Mouse (Mus musculus) urinary bladder, adult 2 months (tissue): ENCODE measurements around the gene Kif13a. TPM values are rescaled to one million over a fixed set of nuclear protein-coding genes. Genes with fewer than 3 reads are reported as not detected.

Experiments used
- DNase-seq: peaks from one replicate; pipeline ENCODE4 v3.0.0; 2022; ENCODE audit warnings: low spot score
- polyA plus RNA-seq: library from polyadenylated mRNA; depleted of rRNA; stranded (reverse); fragments of >200 nt; gene quantifications from 2 replicates; pipeline ENCODE4 v1.2.3, GENCODE M21; 2012; rRNA removed

The Kif13a gene
- polyA plus RNA-seq, 1 experiment = 25.5 TPM

DNA sequence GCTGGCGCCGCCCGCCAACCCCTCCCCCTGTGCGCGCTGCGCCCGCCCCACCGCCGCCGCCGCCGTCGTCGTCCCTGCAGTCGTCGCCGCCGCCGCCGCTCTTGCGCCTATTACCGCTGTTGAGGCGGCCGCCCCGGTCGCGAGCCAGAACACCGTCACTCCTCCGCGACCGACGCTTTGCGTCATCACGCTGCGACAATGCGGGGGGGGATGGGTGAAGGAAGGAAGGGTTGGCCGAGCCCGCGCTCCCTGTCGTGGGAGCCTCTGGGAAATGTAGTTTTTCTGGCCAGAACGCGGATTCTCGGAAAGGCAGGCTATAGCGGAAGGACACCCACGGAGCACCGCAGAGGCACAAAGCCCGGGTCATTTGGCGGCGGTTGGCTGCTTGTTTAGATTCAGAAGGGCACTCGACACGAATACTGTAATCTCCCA is 201.8 kb downstream of the Kif13a start, which contains the start of gene Nup153:
Gene Nup153, minus strand, starts transcription at position 104 of the 432 bp plus-strand sequence.
- DNase-seq = peak; percentile 100

DNA sequence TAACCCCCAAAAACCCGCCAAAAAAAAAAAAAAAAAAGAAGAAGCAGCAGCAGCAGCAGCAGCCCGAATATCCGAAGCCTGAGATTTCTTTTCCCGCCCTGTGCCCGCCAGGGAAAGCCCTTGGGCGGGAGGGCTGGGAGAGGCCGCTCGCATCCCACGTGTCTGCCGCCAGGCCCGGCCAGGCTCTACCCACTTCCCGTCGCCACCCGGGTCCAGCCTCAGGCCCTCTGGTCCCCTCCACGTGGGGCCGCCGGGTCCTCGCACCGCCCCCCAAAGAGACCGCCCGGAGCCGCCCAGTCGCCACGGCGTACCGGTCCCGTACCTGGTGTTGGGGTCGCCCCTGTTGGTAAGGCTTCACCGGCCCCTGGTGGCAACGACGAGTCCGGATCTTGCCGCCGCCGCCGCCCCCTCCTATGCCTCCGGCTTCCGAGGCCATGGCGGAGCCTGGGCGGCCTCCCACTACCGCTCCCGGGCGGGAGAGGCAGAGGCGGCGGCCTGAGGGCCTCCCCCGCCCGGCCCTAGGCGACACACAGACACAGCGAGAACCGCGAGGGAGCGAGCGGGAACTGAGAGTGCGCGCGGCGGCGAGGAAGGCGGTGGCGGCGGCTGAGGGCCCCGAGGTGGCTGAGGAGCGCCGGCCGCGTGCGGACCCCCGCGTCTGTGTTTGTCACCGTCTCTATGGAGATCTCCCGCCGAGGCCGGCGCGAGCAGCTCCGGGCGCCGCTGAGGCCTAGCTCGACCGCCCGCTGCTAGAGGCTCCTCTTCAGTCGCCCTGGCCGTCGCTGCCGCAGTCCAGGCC is 202.4 kb downstream of the Kif13a start:
- DNase-seq = peak; percentile 63

- no peak for DNase-seq
These were observed 203.2 kb downstream of the Kif13a start for GRCm38 (mm10) chr13:46726288-46727037.

- no peak for DNase-seq
These were observed 204.4 kb downstream of the Kif13a start for GRCm38 (mm10) chr13:46725227-46725626.

GRCm38 (mm10) chr13:46724371-46724770 is 205.3 kb downstream of the Kif13a start:
- DNase-seq = no peak

GRCm38 (mm10) chr13:46721009-46721408 is 208.7 kb downstream of the Kif13a start:
- DNase-seq = no peak

- DNase-seq = no peak
These were observed 210.7 kb downstream of the Kif13a start for GRCm38 (mm10) chr13:46718893-46719400.

GRCm38 (mm10) chr13:46715976-46716639 is 213.6 kb downstream of the Kif13a start:
- DNase-seq = no peak

GRCm38 (mm10) chr13:46713486-46713885 is 216.2 kb downstream of the Kif13a start:
- DNase-seq = no peak

- DNase-seq = no peak
These were observed 226.5 kb downstream of the Kif13a start for GRCm38 (mm10) chr13:46703138-46703537.

GRCm38 (mm10) chr13:46701486-46701885 is 228.2 kb downstream of the Kif13a start:
- no peak for DNase-seq

GRCm38 (mm10) chr13:46699372-46699771 is 230.3 kb downstream of the Kif13a start:
- no peak for DNase-seq

Other genes with a start within 250 kb of the Kif13a start
- gene Nup153, start 201.9 kb downstream of the Kif13a start, polyA plus RNA-seq = 31.2 and 36.7 TPM in 2 replicates
- gene Nhlrc1, start 85.0 kb upstream of the Kif13a start, polyA plus RNA-seq = 4.4 and 5.3 TPM in 2 replicates
- 95.2 and 99.4 TPM in 2 replicates for gene Kdm1b, start 113.6 kb upstream of the Kif13a start, polyA plus RNA-seq
- 6.9 and 10.3 TPM in 2 replicates for gene Tpmt, start 114.9 kb upstream of the Kif13a start, polyA plus RNA-seq
- 59.3 and 67.7 TPM in 2 replicates for gene Dek, start 176.3 kb upstream of the Kif13a start, polyA plus RNA-seq
- gene Rnf144b, start 192.8 kb upstream of the Kif13a start, polyA plus RNA-seq = 48.5 and 56.6 TPM in 2 replicates